Mouse (Mus musculus) intestine, embryonic 16.5 days (tissue): ENCODE data around the gene Mgat4b. TPM values are rescaled to one million over a fixed set of nuclear protein-coding genes. Genes with fewer than 3 reads are reported as not detected.

Experiments used
- ATAC-seq: fragments of 200-750 bp; cut with Nextera tagmentation; 2 replicates; pipeline ENCODE4 v1.8.0; 2017; ENCODE audit warnings: moderate TSS enrichment, moderate library complexity
- H3K27ac ChIP-seq: fragments of 300-500 bp; sonication (generic); 2 replicates; pipeline ENCODE4 v1.5.1; 2014; ENCODE audit warnings: mild to moderate bottlenecking, low read length
- H3K27me3 ChIP-seq: fragments of 300-500 bp; sonication (generic); replicated peaks from 2 replicates; pipeline ENCODE4 v1.6.1; 2014; ENCODE audit warnings: low read length, control low read depth, mixed read lengths; ENCODE audit not compliant: control insufficient read depth, insufficient read depth
- H3K36me3 ChIP-seq: fragments of 300-500 bp; sonication (generic); 2 replicates; pipeline ENCODE4 v1.6.1; 2014; ENCODE audit warnings: low read length, control low read depth; ENCODE audit not compliant: control insufficient read depth, insufficient read depth
- H3K4me1 ChIP-seq: fragments of 300-500 bp; sonication (generic); 2 replicates; pipeline ENCODE4 v1.6.1; 2014; ENCODE audit warnings: low read length, control low read depth, mixed read lengths; ENCODE audit not compliant: control insufficient read depth, insufficient read depth
- H3K4me2 ChIP-seq: fragments of 300-500 bp; sonication (generic); 2 replicates; pipeline ENCODE4 v1.6.1; 2014; ENCODE audit warnings: low read depth, low read length, control low read depth
- H3K4me3 ChIP-seq: fragments of 300-500 bp; sonication (generic); 2 replicates; pipeline ENCODE4 v1.5.1; 2014; ENCODE audit warnings: mild to moderate bottlenecking, low read length
- H3K9ac ChIP-seq: fragments of 300-500 bp; sonication (generic); 2 replicates; pipeline ENCODE4 v1.6.1; 2014; ENCODE audit warnings: low read depth, low read length
- H3K9me3 ChIP-seq: fragments of 300-500 bp; sonication (generic); 2 replicates; pipeline ENCODE4 v1.6.1; 2016; ENCODE audit warnings: low read length, control low read depth; ENCODE audit not compliant: control insufficient read depth
- WGBS: fragments of 180-500 bp; shearing (Covaris S2); extraction: QIAGEN DNeasy Blood & Tissue Kit; methylation state at CpG from one replicate; pipeline ENCODE4 v1.1.7; 2014; 5-methylcytosine and 5-hydroxymethylcytosine counted together
- microRNA-seq: library from miRNA; unstranded; fragments of <30 nt; microRNA quantifications from one replicate; pipeline ENCODE4, GENCODE M21; 2016
- polyA plus RNA-seq: library from polyadenylated mRNA; unstranded; fragments of >200 nt; fragmentation: Nextera tagmentation; extraction: Ambion mirVana; gene quantifications from 2 replicates; pipeline ENCODE4 v1.2.1, GENCODE M21; 2015

Gene Mgat4b
- polyA plus RNA-seq, 1 experiment from 2014 or later = 8.2 TPM

GRCm38 (mm10) chr11:50275077-50275476, 64.4 kb downstream of the Mgat4b start:
- 76% methylated on average over 2 of the region's 2 CpGs for WGBS
- H3K9me3 ChIP-seq = no peaks in the 10 kb centered on the region
- H3K36me3 ChIP-seq = no peaks in the 10 kb centered on the region
- H3K4me2 ChIP-seq = no peak overlapping the region
- ATAC-seq = peak; percentile 8; the same call in 1 of the 2 replicates
- no peak overlapping the region for H3K4me3 ChIP-seq
- H3K9ac ChIP-seq = no peak overlapping the region
- no peaks in the 10 kb centered on the region for H3K27me3 ChIP-seq
- H3K27ac ChIP-seq = no peak overlapping the region
- H3K4me1 ChIP-seq = peaks cover 11% of the 10 kb centered on the region; the same call in 1 of the 2 replicates

GRCm38 (mm10) chr11:50275568-50276151, 65.0 kb downstream of the Mgat4b start:
- H3K9ac ChIP-seq = no peak overlapping the region
- no peak overlapping the region for H3K4me3 ChIP-seq
- H3K4me2 ChIP-seq = no peak overlapping the region
- 58% methylated on average over 5 of the region's 5 CpGs for WGBS
- ATAC-seq = peak; percentile 72
- no peaks in the 10 kb centered on the region for H3K9me3 ChIP-seq
- no peak overlapping the region for H3K27ac ChIP-seq
- no peaks in the 10 kb centered on the region for H3K27me3 ChIP-seq
- H3K36me3 ChIP-seq = no peaks in the 10 kb centered on the region
- H3K4me1 ChIP-seq = peaks cover 11% of the 10 kb centered on the region; the same call in 1 of the 2 replicates

GRCm38 (mm10) chr11:50277025-50277424, 66.3 kb downstream of the Mgat4b start:
- H3K4me1 ChIP-seq = peaks cover 11% of the 10 kb centered on the region; the same call in 1 of the 2 replicates
- H3K27ac ChIP-seq = no peak overlapping the region
- no peak overlapping the region for H3K9ac ChIP-seq
- H3K9me3 ChIP-seq = no peaks in the 10 kb centered on the region
- no peak overlapping the region for H3K4me2 ChIP-seq
- no peak overlapping the region for H3K4me3 ChIP-seq
- no peaks in the 10 kb centered on the region for H3K27me3 ChIP-seq
- ATAC-seq = no peak
- H3K36me3 ChIP-seq = no peaks in the 10 kb centered on the region

GRCm38 (mm10) chr11:50277706-50278105, 67.0 kb downstream of the Mgat4b start:
- ATAC-seq = no peak
- Histone ChIP-seq H3K9ac (no peak overlapping the region), H3K4me3 (no peak overlapping the region), H3K4me2 (no peak overlapping the region), H3K9me3 (no peaks in the 10 kb centered on the region), H3K4me1 (peaks cover 11% of the 10 kb centered on the region; the same call in 1 of the 2 replicates), H3K36me3 (no peaks in the 10 kb centered on the region), H3K27ac (no peak overlapping the region), H3K27me3 (no peaks in the 10 kb centered on the region)
- 96% methylated on average over 6 of the region's 6 CpGs for WGBS

- H3K27ac ChIP-seq = no peak overlapping the region
Observed at GRCm38 (mm10) chr11:50279005-50279404, 68.3 kb downstream of the Mgat4b start.

GRCm38 (mm10) chr11:50280053-50280452, 69.4 kb downstream of the Mgat4b start:
- Histone ChIP-seq H3K4me1 (peaks cover 11% of the 10 kb centered on the region; the same call in 1 of the 2 replicates), H3K4me2 (no peak overlapping the region), H3K27me3 (no peaks in the 10 kb centered on the region), H3K9me3 (no peaks in the 10 kb centered on the region), H3K27ac (no peak overlapping the region), H3K36me3 (no peaks in the 10 kb centered on the region), H3K9ac (no peak overlapping the region), H3K4me3 (no peak overlapping the region)
- 78% methylated on average over 1 of the region's 1 CpGs for WGBS
- ATAC-seq = no peak

More at GRCm38 (mm10) chr11:50279005-50279404, 68.3 kb downstream of the Mgat4b start:
- no peak for ATAC-seq
- Histone ChIP-seq H3K9ac (no peak overlapping the region), H3K4me1 (peaks cover 11% of the 10 kb centered on the region; the same call in 1 of the 2 replicates), H3K4me3 (no peak overlapping the region), H3K36me3 (no peaks in the 10 kb centered on the region), H3K9me3 (no peaks in the 10 kb centered on the region), H3K27me3 (no peaks in the 10 kb centered on the region), H3K4me2 (no peak overlapping the region)
- WGBS = 69% methylated on average over 4 of the region's 4 CpGs

Small RNA genes within 50 kb of the gene (microRNA-seq; reads per million reads assigned to microRNA genes)
- gene Mir6919 = not detected

Other genes with a start within 250 kb of the Mgat4b start
- 14.7 and 21.2 TPM in 2 replicates for gene Rnf130, start 185.5 kb upstream of the Mgat4b start, polyA plus RNA-seq
- 29.9 and 32.5 TPM in 2 replicates for gene Tbc1d9b, start 79.5 kb upstream of the Mgat4b start, polyA plus RNA-seq
- 10.3 and 12.4 TPM in 2 replicates for gene Mrnip, start 36.4 kb upstream of the Mgat4b start, polyA plus RNA-seq
- gene Sqstm1, start 63 bp upstream of the Mgat4b start, polyA plus RNA-seq = 193 and 196 TPM in 2 replicates
- 4.3 and 5.1 TPM in 2 replicates for gene Ltc4s, start 27.7 kb downstream of the Mgat4b start, polyA plus RNA-seq
- gene Maml1, start 81.4 kb downstream of the Mgat4b start, polyA plus RNA-seq = 2.9 and 3.0 TPM in 2 replicates
- gene Canx, start 114.8 kb downstream of the Mgat4b start, polyA plus RNA-seq = 347 and 362 TPM in 2 replicates
- 0.20 and 0.21 TPM in 2 replicates for gene Cby3, start 143.6 kb downstream of the Mgat4b start, polyA plus RNA-seq
- gene Hnrnph1, start 166.1 kb downstream of the Mgat4b start, polyA plus RNA-seq = 243 and 262 TPM in 2 replicates
- 19.5 and 20.2 TPM in 2 replicates for gene Rufy1, start 220.2 kb downstream of the Mgat4b start, polyA plus RNA-seq